Mouse (Mus musculus) monocyte, adult 5-6 weeks (primary cell): ENCODE data around the gene Ipmk. TPM values are rescaled to one million over a fixed set of nuclear protein-coding genes. Genes with fewer than 3 reads are reported as not detected.
"Not testable (repeated sequence)": the region's sequence is repeated elsewhere in the genome, so short reads cannot be mapped to it uniquely, and the experiment has no call there.

ENCODE experiments used
- ATAC-seq: fragments of 153-309, 156-312 bp; replicated peaks from 2 replicates; pipeline ENCODE4 v1.8.0; 2017; ENCODE audit warnings: mild to moderate bottlenecking; ENCODE audit not compliant: low TSS enrichment, insufficient number of reproducible peaks, severe bottlenecking, poor library complexity, low FRiP score
- total RNA-seq: library from RNA; stranded (forward); fragments of 200-1000, 200-491, 200-594 nt; gene quantifications from 3 replicates; pipeline ENCODE4 v1.2.3, GENCODE M21; 2017

Gene Ipmk
- total RNA-seq, 1 experiment from 2014 or later: 36.9 TPM

GRCm38 (mm10) chr10:71361836-71362562, 14.4 kb downstream of the Ipmk start:
- 0 out of 2 replicates have a peak, but pooled peaks have one; percentile 34 for ATAC-seq

GRCm38 (mm10) chr10:71363440-71363839, 15.9 kb downstream of the Ipmk start:
- ATAC-seq: no peak

DNA sequence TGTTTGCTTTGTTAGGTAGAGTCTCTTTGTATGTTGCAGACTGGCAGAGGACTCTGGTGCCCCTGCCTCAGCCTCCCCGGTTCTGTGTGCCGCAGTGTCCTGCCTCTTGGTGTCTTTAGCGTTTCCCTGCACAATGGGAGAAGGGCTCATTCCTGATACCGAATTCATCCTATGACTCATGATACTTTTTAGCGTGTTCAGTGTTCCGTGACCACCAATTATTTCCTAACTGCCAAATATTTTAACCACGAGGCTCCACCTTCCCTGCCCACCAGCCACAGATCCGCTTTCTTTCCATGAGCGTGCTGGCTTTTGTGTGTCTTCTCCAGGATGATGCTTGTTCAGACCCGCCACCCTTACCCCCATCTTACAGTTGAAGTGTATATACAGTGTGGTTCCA, 16.3 kb downstream of the Ipmk start:
- ATAC-seq: no peak

DNA sequence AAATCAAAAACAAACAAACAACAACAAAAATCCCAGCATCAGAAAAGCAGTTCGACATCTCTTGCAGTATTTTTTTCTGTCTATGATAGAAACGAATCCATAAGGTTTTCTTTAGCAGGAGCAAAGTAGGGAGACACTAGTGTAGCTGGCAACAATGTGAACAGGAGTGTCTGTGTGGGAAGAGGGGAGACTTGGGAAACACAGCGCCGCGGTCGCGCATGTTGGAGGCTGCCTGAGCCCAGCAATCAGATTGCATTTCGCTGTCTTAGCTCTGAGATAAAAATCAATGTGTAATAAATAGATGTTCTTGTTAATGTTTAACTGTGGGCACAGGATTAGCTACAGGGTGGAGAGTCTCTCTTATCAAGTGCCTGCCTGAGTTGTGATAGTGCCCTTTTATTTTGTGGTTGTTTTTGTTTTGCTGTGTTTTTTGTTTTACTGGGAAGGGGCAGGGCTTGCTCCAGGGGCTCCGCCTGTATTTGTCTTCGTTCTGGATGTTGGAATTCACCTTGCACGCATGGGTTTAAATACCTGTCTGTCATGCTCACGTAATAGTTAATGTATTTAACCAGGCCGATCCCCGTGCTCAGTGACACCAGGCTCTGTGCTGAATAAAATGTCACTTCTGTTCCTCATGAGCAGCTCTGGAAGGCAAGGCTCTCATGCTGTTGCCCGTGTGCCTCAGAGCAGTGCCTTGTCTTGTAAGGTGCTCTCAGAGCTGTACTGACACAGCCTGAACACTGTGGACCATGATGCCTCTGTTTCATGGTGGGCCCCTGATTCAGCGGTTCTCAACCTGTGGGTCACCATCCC, 20.8 kb downstream of the Ipmk start:
- ATAC-seq: no peak

DNA sequence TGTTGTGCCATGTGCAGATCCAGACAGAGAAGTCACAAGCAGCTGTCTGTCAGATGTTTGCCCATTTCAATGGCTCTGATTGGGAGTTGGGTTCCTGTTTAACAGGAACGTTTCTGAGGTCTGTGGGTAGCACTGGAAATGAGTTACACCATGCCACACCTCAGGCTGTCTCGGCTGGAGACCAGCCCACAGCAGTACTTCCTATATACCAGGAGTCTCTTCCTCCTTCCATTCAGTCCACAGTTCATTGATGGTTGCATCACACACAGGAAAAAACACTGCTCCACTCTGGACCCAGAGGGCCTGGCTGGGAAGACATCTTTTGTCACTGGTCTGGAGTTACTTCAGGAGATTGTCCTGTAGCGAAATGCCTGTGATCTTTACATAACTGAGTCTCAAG, 21.9 kb downstream of the Ipmk start:
- ATAC-seq: peak; percentile 91

GRCm38 (mm10) chr10:71371881-71372280, 24.3 kb downstream of the Ipmk start:
- no peak for ATAC-seq

DNA sequence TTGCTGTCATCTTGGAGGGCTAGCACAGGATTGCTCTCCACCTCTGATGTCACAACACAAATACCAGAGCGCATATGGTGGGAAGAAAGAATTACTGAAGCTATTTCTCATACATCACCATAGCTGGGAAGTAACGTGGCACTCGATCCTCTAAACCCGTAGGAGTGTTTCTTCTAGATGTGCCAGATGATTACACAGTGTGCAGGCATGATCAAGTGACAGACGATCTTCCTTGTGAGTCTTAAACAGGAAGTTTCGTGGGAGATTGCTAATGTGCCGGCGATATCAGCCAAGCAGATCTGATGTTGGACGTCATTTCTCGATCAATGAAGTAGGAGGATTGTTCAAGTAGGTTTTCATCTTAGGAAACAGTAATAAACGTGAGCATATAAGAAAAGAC, 26.1 kb downstream of the Ipmk start:
- no peak for ATAC-seq

GRCm38 (mm10) chr10:71376014-71376413, 28.5 kb downstream of the Ipmk start:
- ATAC-seq: no peak

DNA sequence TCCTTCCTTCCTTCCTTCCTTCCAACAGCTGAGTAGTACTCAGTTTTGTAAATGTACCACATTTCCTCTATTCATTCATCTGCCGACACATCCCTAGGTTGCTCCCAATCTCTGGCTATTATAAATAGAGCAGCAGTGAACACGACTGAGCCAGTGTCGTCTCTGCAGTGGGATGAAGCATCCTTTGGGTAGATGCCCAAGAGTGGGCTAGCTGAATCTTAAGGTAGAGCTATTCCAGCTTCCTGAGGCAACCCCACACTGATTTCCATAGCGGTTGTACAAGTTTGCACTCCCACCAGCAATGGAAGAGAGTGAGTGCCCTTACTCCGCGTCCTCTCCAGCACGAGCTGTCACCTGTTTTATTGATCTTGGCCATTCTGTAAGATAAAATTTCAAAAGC, 32.8 kb downstream of the Ipmk start:
- ATAC-seq: no peak

DNA sequence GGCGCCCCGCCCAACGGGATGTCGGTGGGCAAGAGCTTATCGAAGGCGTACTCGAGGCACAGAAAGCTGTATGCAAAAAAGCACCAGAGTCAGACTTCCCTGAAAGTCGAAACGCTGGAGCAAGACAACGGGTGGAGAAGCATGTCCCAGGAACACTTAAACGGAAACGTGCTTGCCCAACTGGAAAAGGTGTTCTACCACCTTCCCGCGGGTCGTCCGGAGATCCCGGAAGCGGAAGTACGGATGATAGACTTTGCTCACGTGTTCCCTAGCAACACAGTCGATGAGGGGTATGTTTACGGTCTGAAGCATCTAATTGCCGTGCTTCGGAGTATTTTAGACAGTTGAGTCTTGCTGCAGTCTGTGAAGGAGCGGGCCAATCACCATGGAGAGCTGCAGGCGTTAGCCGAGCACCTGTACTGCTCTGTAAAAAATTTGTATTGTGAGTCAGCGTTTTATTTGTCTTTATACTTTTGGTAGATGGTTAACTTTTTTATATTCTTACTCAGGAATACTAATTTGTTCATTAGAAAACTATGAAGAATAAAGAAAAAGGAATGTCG, 34.0 kb downstream of the Ipmk start:
- ATAC-seq: no peak

DNA sequence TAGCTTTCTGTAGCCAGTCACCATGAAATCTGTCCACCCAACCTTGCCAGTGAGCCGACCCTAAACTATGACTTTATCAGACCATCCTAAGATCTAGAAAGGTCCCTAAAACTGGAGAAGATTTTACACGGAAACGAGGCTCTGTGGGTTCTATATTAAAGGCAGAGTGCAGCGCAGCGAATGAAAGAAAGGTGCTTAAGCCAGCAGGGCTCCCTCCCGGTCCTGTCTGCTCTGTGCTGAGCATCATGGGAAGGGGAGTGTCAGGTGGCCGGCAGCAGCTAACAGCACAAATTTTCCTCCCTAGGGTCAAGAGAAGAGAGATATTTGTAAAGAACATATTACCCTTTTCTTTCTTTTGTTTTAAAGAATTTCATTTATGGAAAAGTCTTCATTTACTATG, 34.5 kb downstream of the Ipmk start:
- ATAC-seq: no peak

DNA sequence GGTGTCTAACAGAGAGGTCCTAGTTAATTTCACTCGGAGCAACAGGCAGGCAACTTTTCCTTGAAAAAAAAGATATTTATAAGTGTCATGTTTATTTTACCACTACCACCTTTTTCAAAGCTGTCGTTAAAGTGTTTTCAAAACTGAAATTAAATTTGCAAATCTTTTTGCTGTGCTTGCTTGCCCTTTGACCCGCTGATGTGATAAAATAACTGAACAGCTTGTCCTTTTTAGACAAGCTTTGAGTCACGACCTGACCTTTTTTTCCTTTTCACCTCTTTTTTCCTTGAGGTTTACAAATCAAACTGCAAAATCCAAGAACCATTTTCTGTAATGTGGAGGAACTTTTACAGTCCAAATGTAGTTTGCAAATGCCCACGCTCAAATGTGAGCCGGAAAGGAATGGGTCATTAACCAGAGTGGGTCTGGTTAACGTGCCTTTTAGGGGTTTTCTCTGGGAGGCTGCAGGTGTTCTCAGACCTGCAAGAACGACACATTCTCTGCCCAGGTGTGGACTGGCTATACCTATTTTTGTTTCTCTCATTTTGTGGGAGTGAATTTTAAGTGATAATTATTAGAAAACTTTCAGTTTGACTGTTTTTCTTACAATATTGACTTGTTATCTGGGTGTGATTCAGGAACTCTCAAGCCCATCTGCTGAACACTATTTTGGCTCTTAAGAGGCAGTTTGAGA, 35.4 kb downstream of the Ipmk start:
- no peak for ATAC-seq

- not testable (repeated sequence) for ATAC-seq
These were observed 36.0 kb downstream of the Ipmk start for GRCm38 (mm10) chr10:71383552-71383924.

DNA sequence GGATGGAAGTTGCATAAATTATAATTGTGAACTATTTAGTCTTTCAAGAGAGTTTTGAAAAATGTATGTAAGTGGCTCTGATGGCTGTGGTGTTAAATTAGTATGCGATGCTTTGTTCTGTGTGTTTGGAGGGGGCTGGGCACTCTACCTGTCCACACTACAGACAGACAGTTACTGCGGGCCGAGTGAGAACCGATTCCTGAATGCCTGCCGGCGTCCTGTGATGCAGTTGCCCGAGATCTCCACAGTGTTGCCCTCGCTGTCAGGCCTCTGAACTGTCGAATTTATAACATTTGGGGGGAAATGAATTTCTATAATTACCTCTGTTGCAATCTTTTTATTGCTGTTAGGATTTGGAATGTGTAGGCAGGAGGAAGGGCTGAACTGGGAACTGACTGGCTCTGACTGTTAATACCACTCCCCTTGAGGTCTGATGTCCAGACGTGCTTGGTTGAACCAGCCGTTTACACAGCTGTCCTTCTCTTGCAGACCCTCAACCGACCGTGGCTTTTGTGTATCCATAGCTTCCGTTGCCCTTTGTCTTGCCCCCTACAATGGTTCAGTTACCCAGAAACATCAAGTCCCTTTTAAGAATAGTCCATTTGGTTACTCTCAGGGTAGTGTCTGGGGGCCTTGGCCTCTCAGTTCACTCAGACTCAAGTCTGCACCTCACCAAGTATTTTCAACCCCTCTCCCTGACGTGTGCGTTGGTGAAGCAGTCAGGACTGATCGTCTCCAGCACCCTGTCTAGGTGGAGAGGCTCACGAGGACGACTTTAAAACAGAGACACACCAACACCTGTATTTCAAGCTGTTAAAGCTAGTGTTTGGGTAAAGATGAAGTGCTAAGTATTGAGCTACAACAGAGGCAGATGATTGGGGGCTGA, 36.8 kb downstream of the Ipmk start:
- no peak for ATAC-seq

DNA sequence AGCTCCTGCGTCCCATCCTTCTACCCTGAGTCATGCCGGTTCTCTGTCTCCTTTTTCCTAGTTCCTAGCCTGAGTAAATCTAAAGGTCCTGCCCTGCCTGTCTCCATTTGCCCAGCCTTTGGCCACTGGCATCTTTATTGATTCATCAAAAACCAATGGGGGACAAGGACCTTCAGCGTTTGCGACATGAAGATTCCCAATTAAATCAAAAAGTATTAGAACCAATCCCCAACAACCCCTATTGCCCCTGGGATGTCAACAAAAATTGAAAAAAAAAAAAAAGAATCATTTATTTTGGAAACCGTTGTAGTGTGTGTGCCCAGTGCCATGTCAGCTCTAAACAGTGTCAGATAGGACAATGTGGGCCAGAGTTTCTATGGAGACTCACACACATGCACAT, 41.7 kb downstream of the Ipmk start:
- no peak for ATAC-seq

GRCm38 (mm10) chr10:71398383-71399145, 51.0 kb downstream of the Ipmk start:
- no peak for ATAC-seq

GRCm38 (mm10) chr10:71399399-71399798, 51.8 kb downstream of the Ipmk start:
- ATAC-seq: no peak

GRCm38 (mm10) chr10:71399987-71400386, 52.4 kb downstream of the Ipmk start:
- ATAC-seq: no peak
